Mouse (Mus musculus) hindbrain, embryonic 13.5 days (tissue): Measurements from ENCODE around the gene Sema6d. TPM values are rescaled to one million over a fixed set of nuclear protein-coding genes. Genes with fewer than 3 reads are reported as not detected.

Experiments
- ATAC-seq: fragments of 200-750 bp; cut with Nextera tagmentation; 2 replicates; pipeline ENCODE4 v1.8.0; 2017; ENCODE audit warnings: moderate TSS enrichment; ENCODE audit not compliant: low FRiP score
- H3K27ac ChIP-seq: fragments of 300-500 bp; sonication (generic); 2 replicates; pipeline ENCODE4 v1.5.1; 2015; ENCODE audit warnings: inconsistent platforms, mild to moderate bottlenecking, moderate library complexity
- H3K27me3 ChIP-seq: fragments of 300-500 bp; sonication (generic); 2 replicates; pipeline ENCODE4 v1.6.1; 2015; ENCODE audit warnings: mild to moderate bottlenecking, inconsistent platforms
- H3K36me3 ChIP-seq: fragments of 300-500 bp; sonication (generic); 2 replicates; pipeline ENCODE4 v1.6.1; 2015; ENCODE audit warnings: mild to moderate bottlenecking, inconsistent platforms
- H3K4me1 ChIP-seq: fragments of 300-500 bp; sonication (generic); replicated peaks from 2 replicates; pipeline ENCODE4 v1.6.1; 2015; ENCODE audit warnings: inconsistent platforms
- H3K4me2 ChIP-seq: fragments of 300-500 bp; sonication (generic); 2 replicates; pipeline ENCODE4 v1.6.1; 2015; ENCODE audit warnings: inconsistent platforms, mild to moderate bottlenecking, moderate library complexity
- H3K4me3 ChIP-seq: fragments of 300-500 bp; sonication (generic); 2 replicates; pipeline ENCODE4 v1.5.1; 2015; ENCODE audit warnings: mild to moderate bottlenecking, inconsistent platforms
- H3K9ac ChIP-seq: fragments of 300-500 bp; sonication (generic); 2 replicates; pipeline ENCODE4 v1.6.1; 2015; ENCODE audit warnings: mild to moderate bottlenecking, inconsistent platforms
- H3K9me3 ChIP-seq: fragments of 300-500 bp; sonication (generic); 2 replicates; pipeline ENCODE4 v1.6.1; 2016; ENCODE audit warnings: inconsistent platforms
- WGBS: fragments of 180-500 bp; shearing (Covaris S2); methylation state at CpG from one replicate; pipeline ENCODE4 v1.1.7; 2015; 5-methylcytosine and 5-hydroxymethylcytosine counted together
- polyA plus RNA-seq: library from polyadenylated mRNA; unstranded; fragments of >200 nt; fragmentation: Nextera tagmentation; extraction: Ambion mirVana; gene quantifications from 2 replicates; pipeline ENCODE4 v1.2.1, GENCODE M21; 2015

Gene Sema6d
- polyA plus RNA-seq, 1 experiment from 2014 or later: 35.6 TPM

DNA sequence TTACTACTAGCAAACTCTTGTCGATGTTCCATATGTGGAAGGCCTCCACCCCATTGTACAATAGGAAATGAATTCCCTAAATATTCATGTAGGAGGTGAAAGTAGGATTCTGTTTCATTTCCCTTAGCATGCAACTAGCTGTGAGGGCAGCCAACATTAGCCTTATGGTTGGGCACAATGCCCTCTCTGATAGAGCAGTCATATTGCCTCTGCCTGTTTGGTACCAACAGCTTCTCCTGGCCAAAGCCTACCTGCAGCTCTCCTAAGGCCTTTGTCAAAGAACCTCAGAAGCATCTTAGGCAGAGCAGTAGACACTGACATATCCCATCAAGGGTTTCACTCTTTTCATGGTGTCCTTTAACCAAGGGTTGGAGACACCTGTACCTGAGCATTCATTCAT is 578.7 kb downstream of the Sema6d start:
- no peaks in the 10 kb centered on the region for H3K9me3 ChIP-seq
- H3K36me3 ChIP-seq: peaks cover 30% of the 10 kb centered on the region
- WGBS: 91% methylated on average over 1 of the region's 1 CpGs
- H3K4me1 ChIP-seq: no peaks in the 10 kb centered on the region
- no peak overlapping the region for H3K27ac ChIP-seq
- no peak for ATAC-seq
- no peak overlapping the region for H3K4me2 ChIP-seq
- H3K4me3 ChIP-seq: no peak overlapping the region
- no peak overlapping the region for H3K9ac ChIP-seq
- no peaks in the 10 kb centered on the region for H3K27me3 ChIP-seq

DNA sequence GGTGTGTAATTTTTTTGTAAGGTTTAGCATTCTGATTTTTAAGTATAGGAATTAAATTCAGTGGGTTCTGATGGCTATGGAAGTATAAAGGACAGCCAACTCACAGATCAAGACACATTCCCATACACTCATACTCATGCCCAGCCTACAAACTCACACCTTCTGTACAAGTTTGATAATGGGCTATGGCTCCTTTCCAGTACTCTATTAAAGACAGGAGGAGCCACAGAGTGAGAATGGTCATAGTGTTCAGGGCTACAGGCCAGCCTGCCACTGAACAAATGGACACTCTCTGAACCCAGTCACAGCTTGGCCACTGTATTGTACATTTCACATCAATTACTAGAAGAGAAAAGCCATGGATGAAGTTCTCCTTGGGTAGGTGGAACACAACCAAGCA is 583.3 kb downstream of the Sema6d start:
- Histone ChIP-seq H3K27me3 (no peaks in the 10 kb centered on the region), H3K27ac (no peak overlapping the region), H3K4me2 (no peak overlapping the region), H3K4me1 (no peaks in the 10 kb centered on the region), H3K9ac (no peak overlapping the region), H3K36me3 (no peaks in the 10 kb centered on the region; the same call in 1 of the 2 replicates), H3K4me3 (no peak overlapping the region), H3K9me3 (no peaks in the 10 kb centered on the region)
- no peak for ATAC-seq

DNA sequence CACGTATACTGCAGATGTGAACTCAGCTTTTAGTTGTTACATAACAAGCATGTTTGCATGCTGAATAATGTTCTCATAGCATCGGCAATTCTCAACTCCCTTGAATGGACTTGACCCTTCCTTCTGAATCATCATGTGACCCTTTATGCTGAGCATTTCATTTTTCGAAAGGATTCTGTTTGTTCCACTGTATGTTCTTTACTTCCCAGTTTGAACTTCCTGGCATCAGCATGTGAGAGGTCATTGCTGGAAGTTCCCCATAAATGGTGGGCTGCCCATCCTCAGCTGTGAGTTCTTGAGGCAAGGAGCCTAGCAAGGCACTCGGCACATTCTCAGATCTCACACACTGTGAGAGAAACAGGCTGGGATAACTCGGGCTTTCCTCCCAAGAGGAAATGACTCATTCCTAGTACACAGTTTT is 594.7 kb downstream of the Sema6d start:
- H3K27me3 ChIP-seq: no peaks in the 10 kb centered on the region
- H3K27ac ChIP-seq: no peak overlapping the region
- no peaks in the 10 kb centered on the region for H3K36me3 ChIP-seq
- no peak overlapping the region for H3K4me3 ChIP-seq
- no peaks in the 10 kb centered on the region for H3K9me3 ChIP-seq
- no peaks in the 10 kb centered on the region for H3K4me1 ChIP-seq
- 87% methylated on average over 5 of the region's 5 CpGs for WGBS
- no peak for ATAC-seq
- H3K9ac ChIP-seq: no peak overlapping the region
- H3K4me2 ChIP-seq: no peak overlapping the region

DNA sequence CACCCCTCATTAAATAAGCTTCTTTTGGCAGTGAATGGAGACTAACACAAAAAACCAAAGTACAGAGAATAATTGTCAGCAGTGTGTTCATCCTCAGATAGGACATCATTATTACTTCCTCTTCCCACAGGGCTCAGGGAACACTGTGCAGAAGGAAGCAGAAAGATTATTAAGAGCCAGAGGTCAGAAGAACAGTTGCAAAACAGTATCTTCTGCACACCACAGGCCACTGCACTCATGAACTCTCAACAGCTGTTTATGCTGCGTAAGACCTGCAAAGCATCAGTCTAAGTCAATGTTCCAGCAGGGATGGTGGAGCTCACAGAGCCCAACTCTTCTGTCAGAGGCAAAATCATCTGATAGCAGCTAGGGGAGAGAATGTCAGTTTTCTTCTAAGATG is 600.6 kb downstream of the Sema6d start:
- no peaks in the 10 kb centered on the region for H3K4me1 ChIP-seq
- no peaks in the 10 kb centered on the region for H3K27me3 ChIP-seq
- no peaks in the 10 kb centered on the region for H3K9me3 ChIP-seq
- H3K27ac ChIP-seq: no peak overlapping the region
- no peak overlapping the region for H3K4me3 ChIP-seq
- WGBS: 90% methylated on average over 1 of the region's 1 CpGs
- no peak overlapping the region for H3K9ac ChIP-seq
- no peak for ATAC-seq
- H3K36me3 ChIP-seq: no peaks in the 10 kb centered on the region
- no peak overlapping the region for H3K4me2 ChIP-seq

DNA sequence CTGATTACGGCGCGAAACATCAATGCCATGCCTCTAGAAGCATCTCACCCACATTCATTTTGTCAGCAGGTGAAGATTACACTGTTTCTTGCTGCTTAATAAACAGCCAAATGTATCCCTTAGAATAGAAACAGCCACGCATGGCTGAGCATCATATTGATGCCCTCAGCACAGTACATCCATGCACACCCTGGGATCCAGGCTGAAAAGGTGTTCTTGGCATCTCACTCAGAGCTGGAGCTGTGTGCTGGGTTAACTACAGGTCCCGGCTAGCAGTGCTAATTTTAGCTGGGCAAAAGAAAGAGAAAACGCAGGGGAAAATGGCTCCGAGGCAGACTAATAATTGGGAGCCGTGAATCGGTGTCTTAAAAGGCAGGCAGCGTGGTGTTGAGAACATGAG is 612.9 kb downstream of the Sema6d start:
- Histone ChIP-seq H3K9me3 (no peaks in the 10 kb centered on the region), H3K4me3 (no peak overlapping the region), H3K27me3 (no peaks in the 10 kb centered on the region), H3K4me2 (no peak overlapping the region), H3K27ac (no peak overlapping the region), H3K9ac (no peak overlapping the region), H3K36me3 (no peaks in the 10 kb centered on the region), H3K4me1 (no peaks in the 10 kb centered on the region)
- no peak for ATAC-seq
- WGBS: 80% methylated on average over 10 of the region's 10 CpGs

DNA sequence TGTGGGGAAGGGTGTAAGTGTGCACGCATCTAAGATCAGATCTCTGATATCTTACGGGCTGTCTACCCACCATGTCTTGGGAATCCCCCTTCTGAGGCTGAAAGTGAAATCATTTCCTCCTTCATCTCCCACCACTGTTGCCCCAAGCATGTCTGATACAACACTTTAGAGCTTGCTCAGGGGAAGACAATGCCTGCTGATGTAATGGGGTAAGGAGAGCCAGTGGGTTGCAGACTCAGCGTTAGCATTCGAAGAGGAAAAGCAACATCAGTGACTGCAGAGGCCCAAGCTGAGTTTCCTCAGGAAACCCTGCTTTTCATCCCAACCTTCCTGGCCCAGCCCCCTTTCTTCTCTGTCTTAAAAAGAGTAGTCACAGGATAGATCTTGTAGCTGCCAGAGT is 615.2 kb downstream of the Sema6d start:
- H3K27ac ChIP-seq: no peak overlapping the region
- H3K4me3 ChIP-seq: no peak overlapping the region
- H3K9me3 ChIP-seq: no peaks in the 10 kb centered on the region
- 0 out of 2 replicates have a peak, but pooled peaks cover 3% of the 10 kb centered on the region for H3K4me1 ChIP-seq
- H3K27me3 ChIP-seq: no peaks in the 10 kb centered on the region
- H3K4me2 ChIP-seq: no peak overlapping the region
- WGBS: 70% methylated on average over 4 of the region's 4 CpGs
- H3K36me3 ChIP-seq: no peaks in the 10 kb centered on the region
- no peak for ATAC-seq
- H3K9ac ChIP-seq: no peak overlapping the region

DNA sequence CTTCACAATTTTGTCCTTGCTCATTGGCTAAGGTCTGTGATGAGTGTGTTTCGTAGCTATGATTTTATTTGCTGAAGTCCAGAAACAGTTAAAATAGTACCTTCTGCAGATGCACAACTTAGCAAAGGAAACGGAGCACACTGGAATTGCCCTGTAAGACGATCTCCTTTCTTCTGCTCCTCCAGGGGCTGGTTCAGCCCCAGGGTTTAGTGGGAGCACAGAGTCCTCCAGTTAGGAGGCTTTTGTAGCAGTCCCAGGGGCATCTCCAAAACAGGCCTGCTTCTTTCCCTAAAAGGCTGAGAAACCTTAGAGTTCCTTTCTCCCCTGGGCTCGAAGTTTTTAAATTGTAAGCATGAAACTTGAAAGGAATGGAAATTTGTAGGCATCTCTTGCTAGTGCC is 616.0 kb downstream of the Sema6d start:
- ATAC-seq: no peak
- H3K4me2 ChIP-seq: no peak overlapping the region
- no peaks in the 10 kb centered on the region for H3K36me3 ChIP-seq
- H3K4me3 ChIP-seq: no peak overlapping the region
- no peak overlapping the region for H3K27ac ChIP-seq
- H3K27me3 ChIP-seq: no peaks in the 10 kb centered on the region
- WGBS: 55% methylated on average over 4 of the region's 4 CpGs
- 0 out of 2 replicates have a peak, but pooled peaks cover 3% of the 10 kb centered on the region for H3K4me1 ChIP-seq
- no peak overlapping the region for H3K9ac ChIP-seq
- H3K9me3 ChIP-seq: no peaks in the 10 kb centered on the region

DNA sequence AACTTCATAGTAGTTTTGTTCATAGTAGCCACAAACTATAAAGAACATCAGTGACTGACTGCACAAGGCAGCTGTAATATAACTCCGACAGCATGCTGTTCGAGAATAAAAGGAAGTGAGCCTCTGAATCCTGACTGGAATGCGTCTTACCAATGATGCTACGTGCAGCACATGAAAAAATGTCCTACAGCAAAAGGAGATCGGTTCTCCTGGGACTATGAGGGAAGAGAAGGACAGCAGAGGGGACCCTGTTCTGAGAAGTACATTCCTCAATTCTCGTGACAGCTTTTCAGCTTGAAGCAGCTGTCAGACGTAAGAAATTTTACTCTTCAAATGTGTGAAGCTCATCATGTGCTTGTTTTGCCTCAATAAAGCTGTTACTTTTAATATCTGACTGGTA is 617.1 kb downstream of the Sema6d start:
- Histone ChIP-seq H3K27me3 (no peaks in the 10 kb centered on the region), H3K27ac (no peak overlapping the region), H3K4me2 (no peak overlapping the region), H3K9me3 (no peaks in the 10 kb centered on the region), H3K4me3 (no peak overlapping the region), H3K4me1 (0 out of 2 replicates have a peak, but pooled peaks cover 3% of the 10 kb centered on the region), H3K36me3 (no peaks in the 10 kb centered on the region), H3K9ac (no peak overlapping the region)
- 59% methylated on average over 7 of the region's 7 CpGs for WGBS
- no peak for ATAC-seq
